Mouse (Mus musculus): Measurements from ENCODE around the gene Tut4. TPM values are rescaled to one million over a fixed set of nuclear protein-coding genes. Genes with fewer than 3 reads are reported as not detected.

The Tut4 gene
- polyA plus RNA-seq, 2 experiments = 59.1 to 197 TPM

DNA sequence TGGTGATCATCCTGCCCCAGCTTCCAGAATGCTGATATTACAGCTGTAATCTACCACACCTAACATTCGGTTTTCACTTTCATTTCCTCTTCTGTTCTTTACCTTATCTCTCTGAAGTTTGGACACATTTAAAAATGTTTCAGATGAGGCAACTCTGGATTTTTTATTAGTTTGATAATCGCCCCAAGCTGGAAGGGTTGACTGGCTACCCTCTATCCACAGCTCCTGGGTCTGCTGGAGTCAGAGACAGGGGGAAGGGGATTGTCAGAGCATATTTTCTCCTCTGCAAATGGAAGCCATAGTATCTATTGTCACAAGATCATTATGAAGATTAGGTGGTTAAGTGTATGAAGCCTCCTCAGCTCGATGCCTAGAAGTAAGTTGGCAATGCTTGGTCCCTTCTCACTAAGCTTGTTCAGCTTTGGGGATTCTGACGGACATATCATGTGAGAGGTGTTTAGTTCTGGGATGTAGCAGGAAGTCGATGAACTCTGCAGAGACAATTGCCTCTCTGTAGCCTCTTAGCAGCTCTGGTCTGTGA is 955 bp upstream of the Tut4 start:
- Histone ChIP-seq H3K4me2 (replicated peaks; ENCODE audit: low read depth, low read length, severe bottlenecking) (peak overlapping the region; percentile 89), H3K36me3 (ENCODE audit: control insufficient read depth, insufficient read depth, low read length) (no peaks in the 10 kb centered on the region; the same call in 1 of the 2 replicates), H3K4me3 (replicated peaks; ENCODE audit: low read length) (peak overlapping the region; percentile 99), H3K4me1 (ENCODE audit: control insufficient read depth, insufficient read depth, low read length) (peaks cover 6% of the 10 kb centered on the region; the same call in 1 of the 2 replicates), H3K27me3 (ENCODE audit: control insufficient read depth, insufficient read depth, low read length) (no peaks in the 10 kb centered on the region), H3K27ac (replicated peaks; ENCODE audit: low read depth, low read length) (peak overlapping the region; percentile 98), H3K9me3 (ENCODE audit: control insufficient read depth, low read length) (no peaks in the 10 kb centered on the region), H3K9ac (ENCODE audit: low read depth, low read length, severe bottlenecking) (peak overlapping the region; percentile 98)
- ATAC-seq (ENCODE audit: low FRiP score, low read depth) = no peak
- DNase-seq (ENCODE audit: low spot score) = peak; percentile 22
- WGBS = 23% methylated on average over 5 of the region's 5 CpGs
- no peak for TF ChIP-seq POLR2A (IDR thresholded peaks at IDR 0.05; ENCODE audit: borderline replicate concordance, extremely low read depth, insufficient read depth, insufficient read length)

DNA sequence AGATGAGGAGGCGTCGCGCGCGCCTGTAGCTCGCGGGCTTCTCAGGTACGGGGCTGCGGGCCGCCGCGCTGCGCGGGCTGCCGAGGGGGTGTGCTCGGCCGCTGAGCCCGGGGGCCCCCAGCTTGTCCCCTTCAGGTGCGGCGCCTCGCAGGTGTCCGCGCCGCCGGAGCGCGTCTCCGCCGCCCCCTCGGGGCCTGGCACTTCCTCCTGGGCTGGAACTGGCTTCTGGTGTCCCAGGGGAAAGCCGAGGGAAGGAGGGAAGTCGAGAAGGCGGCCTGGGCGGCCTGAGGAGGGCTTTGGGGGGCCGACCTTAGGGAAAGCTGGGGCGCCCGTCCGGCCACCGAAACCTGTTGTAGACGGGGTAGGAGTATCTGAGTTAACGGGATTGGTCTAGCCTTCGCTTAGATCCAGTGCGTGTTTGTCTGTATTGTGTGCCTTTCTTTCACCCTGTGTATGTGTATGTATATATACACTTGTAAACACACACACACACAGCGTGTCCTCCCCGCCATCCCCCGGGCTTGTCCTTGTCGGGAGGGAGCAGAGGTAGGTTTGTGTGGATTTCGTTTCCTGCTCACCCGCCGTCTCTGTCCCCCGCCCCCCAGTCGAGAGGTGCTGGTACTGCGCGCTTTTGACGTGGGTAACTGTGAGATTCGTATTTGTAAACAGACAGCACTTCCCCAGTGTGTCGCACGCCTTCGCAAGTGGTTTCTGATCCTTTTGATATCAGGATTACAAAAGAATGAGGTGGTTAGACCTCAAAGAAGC is 1.1 kb downstream of the Tut4 start:
- Histone ChIP-seq H3K36me3 (ENCODE audit: control insufficient read depth, insufficient read depth, low read length) (peaks cover 3% of the 10 kb centered on the region; the same call in 1 of the 2 replicates), H3K9ac (ENCODE audit: low read depth, low read length, severe bottlenecking) (peak overlapping the region; percentile 98), H3K27ac (replicated peaks; ENCODE audit: low read depth, low read length) (peak overlapping the region; percentile 98), H3K27me3 (ENCODE audit: control insufficient read depth, insufficient read depth, low read length) (no peaks in the 10 kb centered on the region), H3K4me1 (ENCODE audit: control insufficient read depth, insufficient read depth, low read length) (peaks cover 6% of the 10 kb centered on the region; the same call in 1 of the 2 replicates), H3K4me2 (replicated peaks; ENCODE audit: low read depth, low read length, severe bottlenecking) (peak overlapping the region; percentile 52), H3K4me3 (replicated peaks; ENCODE audit: low read length) (peak overlapping the region; percentile 99), H3K9me3 (ENCODE audit: control insufficient read depth, low read length) (no peaks in the 10 kb centered on the region)
- no peak for TF ChIP-seq POLR2A (IDR thresholded peaks at IDR 0.05; ENCODE audit: borderline replicate concordance, extremely low read depth, insufficient read depth, insufficient read length)
- ATAC-seq (ENCODE audit: low FRiP score, low read depth) (peak; percentile 38), DNase-seq (ENCODE audit: low spot score) (peak; percentile 40)
- 2% methylated on average over 52 of the region's 59 CpGs for WGBS

DNA sequence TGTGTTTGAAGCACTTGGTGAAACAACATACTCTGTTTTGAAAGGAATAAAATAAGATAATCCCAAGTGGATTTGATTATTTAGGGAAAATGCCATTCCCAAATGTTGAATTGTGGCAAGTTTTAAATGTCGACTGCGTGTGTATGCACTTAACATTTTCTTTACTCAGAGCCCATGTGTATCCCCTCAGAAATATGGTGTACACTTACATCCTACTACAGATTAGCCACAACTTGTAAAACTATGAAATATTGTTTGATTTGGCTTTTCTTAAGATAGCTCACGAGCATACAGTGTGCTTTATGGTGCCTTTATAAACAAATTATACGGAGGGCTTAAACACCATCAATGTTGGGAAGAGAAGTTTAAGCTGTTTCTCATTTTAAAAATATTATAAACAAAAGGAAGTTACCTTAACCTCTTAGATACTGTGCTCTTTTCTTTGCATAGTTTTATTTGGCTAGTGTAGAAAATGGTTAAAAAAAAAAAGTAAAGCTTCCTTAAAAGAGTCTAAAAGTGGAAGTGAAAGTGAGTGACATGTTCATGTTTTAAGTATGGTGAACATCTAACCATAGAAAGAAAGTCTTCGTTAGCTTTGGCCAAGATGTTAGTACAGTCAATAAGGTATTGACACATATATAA is 2.2 kb downstream of the Tut4 start:
- no peak for DNase-seq (ENCODE audit: low spot score)
- 30% methylated on average over 5 of the region's 5 CpGs for WGBS
- H3K27ac ChIP-seq (replicated peaks; ENCODE audit: low read depth, low read length) = no peak overlapping the region
- peak overlapping the region; percentile 52 for H3K4me2 ChIP-seq (replicated peaks; ENCODE audit: low read depth, low read length, severe bottlenecking)
- H3K9ac ChIP-seq (ENCODE audit: low read depth, low read length, severe bottlenecking) = peak overlapping the region; percentile 98; the same call in 1 of the 2 replicates
- ATAC-seq (ENCODE audit: low FRiP score, low read depth) = no peak
- peaks cover 6% of the 10 kb centered on the region; the same call in 1 of the 2 replicates for H3K4me1 ChIP-seq (ENCODE audit: control insufficient read depth, insufficient read depth, low read length)
- no peaks in the 10 kb centered on the region for H3K27me3 ChIP-seq (ENCODE audit: control insufficient read depth, insufficient read depth, low read length)
- H3K36me3 ChIP-seq (ENCODE audit: control insufficient read depth, insufficient read depth, low read length) = peaks cover 6% of the 10 kb centered on the region
- no peaks in the 10 kb centered on the region for H3K9me3 ChIP-seq (ENCODE audit: control insufficient read depth, low read length)
- no peak for TF ChIP-seq POLR2A (IDR thresholded peaks at IDR 0.05; ENCODE audit: borderline replicate concordance, extremely low read depth, insufficient read depth, insufficient read length)
- peak overlapping the region; percentile 99 for H3K4me3 ChIP-seq (replicated peaks; ENCODE audit: low read length)

DNA sequence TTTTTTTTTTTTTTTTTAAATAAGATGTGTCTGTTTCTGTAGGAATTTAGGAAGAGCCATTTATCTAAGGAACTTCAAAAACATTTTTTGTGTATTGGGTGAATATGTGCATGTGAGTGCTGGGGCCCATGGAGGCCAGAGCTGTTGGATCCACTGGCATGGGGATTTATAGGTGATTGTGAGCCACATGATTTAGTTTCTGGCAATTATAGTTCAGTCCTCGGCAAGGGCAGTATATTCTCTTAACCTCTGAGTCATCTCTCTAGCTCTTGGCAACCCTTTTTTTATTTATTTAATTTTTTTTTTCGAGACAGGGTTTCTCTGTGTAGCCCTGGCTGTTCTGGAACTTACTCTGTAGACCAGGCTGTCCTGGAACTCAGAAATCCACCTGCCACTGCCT is 14.4 kb downstream of the Tut4 start:
- DNase-seq (ENCODE audit: low spot score) = no peak

DNA sequence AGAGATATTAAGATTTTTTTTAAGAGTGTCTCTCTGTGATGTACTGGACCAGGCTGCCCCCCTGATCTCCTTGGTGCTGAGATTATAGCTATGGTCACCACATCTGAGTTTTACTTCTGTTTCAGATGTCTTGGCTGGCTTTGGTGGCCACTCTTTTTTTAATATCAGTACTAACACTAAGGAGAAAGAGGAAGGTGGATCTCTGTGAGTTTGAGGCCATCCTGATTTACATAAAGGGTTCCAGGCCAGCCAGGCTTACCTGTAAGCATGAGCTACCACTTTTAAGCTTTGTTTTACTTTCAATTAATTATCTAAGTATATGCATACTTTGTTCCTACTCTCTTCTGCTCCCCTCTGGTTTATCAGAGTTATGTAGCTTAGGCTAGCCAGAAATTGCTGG is 23.6 kb downstream of the Tut4 start:
- Histone ChIP-seq H3K4me2 (replicated peaks; ENCODE audit: low read depth, low read length, severe bottlenecking) (no peak overlapping the region), H3K4me3 (replicated peaks; ENCODE audit: low read length) (no peak overlapping the region), H3K9me3 (ENCODE audit: control insufficient read depth, low read length) (no peaks in the 10 kb centered on the region), H3K27ac (replicated peaks; ENCODE audit: low read depth, low read length) (no peak overlapping the region), H3K36me3 (ENCODE audit: control insufficient read depth, insufficient read depth, low read length) (peaks cover 61% of the 10 kb centered on the region), H3K4me1 (ENCODE audit: control insufficient read depth, insufficient read depth, low read length) (no peaks in the 10 kb centered on the region), H3K27me3 (ENCODE audit: control insufficient read depth, insufficient read depth, low read length) (no peaks in the 10 kb centered on the region), H3K9ac (ENCODE audit: low read depth, low read length, severe bottlenecking) (no peak overlapping the region)
- DNase-seq (ENCODE audit: low spot score) (no peak), ATAC-seq (ENCODE audit: low FRiP score, low read depth) (no peak)
- no peak for TF ChIP-seq POLR2A (IDR thresholded peaks at IDR 0.05; ENCODE audit: borderline replicate concordance, extremely low read depth, insufficient read depth, insufficient read length)

More for the DNA sequence above, 14.4 kb downstream of the Tut4 start:
- Histone ChIP-seq H3K9ac (ENCODE audit: low read depth, low read length, severe bottlenecking) (no peak overlapping the region), H3K4me1 (ENCODE audit: control insufficient read depth, insufficient read depth, low read length) (no peaks in the 10 kb centered on the region), H3K27me3 (ENCODE audit: control insufficient read depth, insufficient read depth, low read length) (no peaks in the 10 kb centered on the region), H3K9me3 (ENCODE audit: control insufficient read depth, low read length) (no peaks in the 10 kb centered on the region), H3K36me3 (ENCODE audit: control insufficient read depth, insufficient read depth, low read length) (peaks cover 4% of the 10 kb centered on the region; the same call in 1 of the 2 replicates), H3K4me2 (replicated peaks; ENCODE audit: low read depth, low read length, severe bottlenecking) (no peak overlapping the region), H3K27ac (replicated peaks; ENCODE audit: low read depth, low read length) (no peak overlapping the region), H3K4me3 (replicated peaks; ENCODE audit: low read length) (no peak overlapping the region)
- ATAC-seq (ENCODE audit: low FRiP score, low read depth) = no peak
- WGBS = 79% methylated on average over 2 of the region's 2 CpGs
- TF ChIP-seq POLR2A (IDR thresholded peaks at IDR 0.05; ENCODE audit: borderline replicate concordance, extremely low read depth, insufficient read depth, insufficient read length) = no peak

Data from limb, embryonic 14.5 days (tissue).